Mouse (Mus musculus) 3134 (cell line): Measurements from ENCODE around the gene Cnnm4.
"Not testable (repeated sequence)": the region's sequence is repeated elsewhere in the genome, so short reads cannot be mapped to it uniquely, and the experiment has no call there.

ENCODE experiments used
- DNase-seq: peaks from one replicate; pipeline ENCODE4 v3.0.0-alpha.2; 2011; ENCODE audit warnings: low spot score; ENCODE audit not compliant: insufficient read length; ENCODE audit errors: extremely low read depth

Gene Cnnm4

DNA sequence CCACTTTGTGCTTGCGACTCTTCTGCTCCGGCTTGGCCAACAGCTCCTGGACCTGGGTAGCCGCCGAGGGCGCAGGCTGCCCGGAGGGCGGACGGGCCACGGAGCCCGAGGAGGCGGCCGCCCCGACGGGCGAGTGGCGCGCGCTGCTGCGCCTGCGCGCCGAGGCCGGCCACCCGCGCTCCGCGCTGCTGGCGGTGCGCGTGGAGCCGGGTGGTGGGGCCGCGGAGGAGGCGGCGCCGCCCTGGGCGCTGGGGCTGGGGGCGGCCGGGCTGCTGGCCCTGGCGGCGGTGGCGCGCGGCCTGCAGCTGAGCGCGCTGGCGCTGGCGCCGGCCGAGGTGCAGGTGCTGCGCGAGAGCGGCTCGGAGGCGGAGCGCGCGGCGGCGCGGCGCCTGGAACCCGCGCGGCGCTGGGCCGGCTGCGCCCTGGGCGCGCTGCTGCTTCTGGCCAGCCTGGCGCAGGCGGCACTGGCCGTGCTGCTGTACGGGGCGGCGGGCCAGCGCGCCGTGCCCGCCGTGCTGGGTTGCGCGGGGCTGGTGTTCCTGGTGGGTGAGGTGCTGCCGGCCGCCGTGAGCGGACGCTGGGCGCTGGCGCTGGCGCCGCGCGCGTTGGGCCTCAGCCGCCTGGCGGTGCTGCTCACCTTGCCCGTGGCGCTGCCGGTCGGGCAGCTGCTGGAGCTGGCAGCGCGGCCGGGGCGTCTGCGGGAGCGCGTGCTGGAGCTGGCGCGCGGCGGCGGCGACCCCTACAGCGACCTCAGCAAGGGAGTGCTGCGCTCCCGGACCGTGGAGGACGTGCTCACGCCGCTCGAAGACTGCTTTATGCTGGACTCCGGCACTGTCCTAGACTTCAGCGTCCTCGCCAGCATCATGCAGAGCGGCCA, 40.9 kb downstream of the Cnnm4 start:
- DNase-seq, result peak; percentile 72

DNA sequence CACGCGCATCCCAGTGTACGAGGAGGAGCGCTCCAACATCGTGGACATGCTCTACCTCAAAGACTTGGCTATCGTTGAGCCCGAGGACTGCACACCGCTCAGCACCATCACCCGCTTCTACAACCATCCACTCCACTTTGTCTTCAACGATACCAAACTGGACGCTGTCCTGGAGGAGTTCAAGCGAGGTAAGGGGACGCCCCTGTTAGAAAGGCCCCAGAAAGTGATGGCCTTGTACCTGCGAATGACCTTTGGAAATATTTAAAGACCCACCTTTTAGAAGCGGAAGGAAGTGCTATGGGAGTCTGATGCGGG, 41.5 kb downstream of the Cnnm4 start:
- DNase-seq, result no peak

DNA sequence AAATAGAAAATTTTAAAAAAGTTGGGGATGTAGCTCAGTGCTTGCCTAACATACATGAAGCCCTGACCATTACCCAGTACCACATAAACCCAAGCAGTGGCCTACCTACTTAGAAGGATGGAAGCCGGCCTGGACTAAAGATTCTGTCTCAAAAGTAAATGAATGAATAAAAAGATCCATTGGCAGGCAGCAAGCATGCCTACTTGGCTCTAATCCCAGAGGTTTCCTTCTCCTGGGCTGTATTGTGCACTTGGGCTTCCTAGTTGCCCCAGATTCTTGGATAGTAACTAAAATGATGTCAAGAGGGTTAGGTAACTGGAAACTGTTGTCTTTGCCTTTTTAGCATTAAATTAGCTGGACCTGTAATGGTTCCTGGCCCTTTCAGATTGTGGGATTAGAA, 41.9 kb downstream of the Cnnm4 start:
- DNase-seq, result no peak

DNA sequence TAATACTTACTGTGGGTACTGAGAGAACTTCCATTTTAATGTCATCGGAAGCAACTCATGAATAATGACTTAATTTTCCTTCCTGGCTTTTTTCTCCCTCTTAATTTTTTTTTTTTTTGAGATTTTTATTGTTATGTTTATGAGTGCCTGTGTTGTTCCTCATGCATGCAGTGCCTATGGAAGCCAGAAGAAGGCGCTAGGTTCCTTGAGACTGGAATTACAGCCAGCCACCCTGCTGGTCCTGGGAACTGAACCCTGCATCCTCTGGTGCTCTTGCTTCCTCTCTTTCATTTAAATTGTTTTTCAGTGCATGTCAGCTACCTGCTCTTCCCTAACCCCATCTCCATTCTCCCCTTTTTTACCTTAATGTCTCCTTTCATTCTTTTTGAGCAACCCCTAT, 42.3 kb downstream of the Cnnm4 start:
- DNase-seq, result no peak

DNA sequence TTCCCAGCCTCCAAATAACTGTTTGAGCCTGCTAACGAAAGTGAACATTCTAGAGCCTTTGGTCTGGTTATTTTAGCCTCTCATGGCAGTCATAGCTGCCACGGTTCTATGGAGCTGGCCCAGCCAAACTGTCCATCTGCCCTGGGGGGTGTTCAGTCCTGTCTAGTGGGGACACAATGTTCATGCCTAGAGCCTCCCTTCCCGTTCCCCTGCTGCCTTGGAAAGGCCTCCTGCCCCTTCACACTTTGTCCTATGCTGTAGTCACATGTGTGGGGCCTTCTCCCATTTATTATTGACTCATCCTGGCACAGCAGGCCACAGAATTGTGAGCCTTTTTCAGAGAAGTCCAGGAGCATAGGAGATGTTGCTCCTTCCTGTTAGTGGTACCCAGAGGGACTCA, 46.8 kb downstream of the Cnnm4 start:
- DNase-seq, result no peak

DNA sequence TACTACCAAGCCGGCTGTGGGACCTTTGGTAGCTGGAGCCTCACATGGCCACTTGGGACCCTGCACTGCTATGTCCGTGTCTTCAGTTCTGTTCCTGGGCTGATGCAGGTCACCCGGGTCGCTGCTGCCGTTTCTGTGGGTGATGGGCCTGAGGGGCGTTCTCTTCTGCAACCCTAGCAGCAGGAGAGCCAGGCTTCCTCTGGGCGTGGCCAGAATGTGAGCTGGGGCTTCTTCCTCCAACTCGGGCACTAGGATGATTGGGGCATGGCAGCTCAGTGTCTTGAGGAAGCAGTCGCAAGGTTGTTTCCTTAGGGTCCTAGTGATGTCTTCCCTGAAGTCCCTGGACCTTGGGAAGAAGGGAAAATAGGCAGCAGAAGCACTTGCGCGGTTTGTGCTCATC, 48.2 kb downstream of the Cnnm4 start:
- no peak for DNase-seq

DNA sequence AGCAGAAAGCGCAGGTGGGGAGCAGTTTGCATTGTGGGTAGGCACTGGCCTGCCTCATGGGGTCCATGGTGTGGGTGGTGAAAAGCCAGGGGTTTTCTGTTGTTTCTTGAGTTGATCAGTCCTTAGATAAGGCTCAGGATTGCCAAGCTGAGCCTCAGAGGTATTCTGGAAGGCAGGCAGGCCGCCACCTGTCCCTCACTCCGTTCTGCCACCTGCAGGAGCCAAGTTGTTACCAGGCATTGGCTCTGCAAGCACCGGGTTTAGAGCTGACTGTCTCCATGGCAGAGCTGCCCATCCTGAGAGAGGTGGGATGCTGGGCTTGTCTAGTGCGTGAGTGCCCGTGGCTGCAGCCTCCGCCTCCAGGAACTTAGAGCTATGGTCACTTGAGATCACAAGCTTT, 50.8 kb downstream of the Cnnm4 start:
- no peak for DNase-seq

DNA sequence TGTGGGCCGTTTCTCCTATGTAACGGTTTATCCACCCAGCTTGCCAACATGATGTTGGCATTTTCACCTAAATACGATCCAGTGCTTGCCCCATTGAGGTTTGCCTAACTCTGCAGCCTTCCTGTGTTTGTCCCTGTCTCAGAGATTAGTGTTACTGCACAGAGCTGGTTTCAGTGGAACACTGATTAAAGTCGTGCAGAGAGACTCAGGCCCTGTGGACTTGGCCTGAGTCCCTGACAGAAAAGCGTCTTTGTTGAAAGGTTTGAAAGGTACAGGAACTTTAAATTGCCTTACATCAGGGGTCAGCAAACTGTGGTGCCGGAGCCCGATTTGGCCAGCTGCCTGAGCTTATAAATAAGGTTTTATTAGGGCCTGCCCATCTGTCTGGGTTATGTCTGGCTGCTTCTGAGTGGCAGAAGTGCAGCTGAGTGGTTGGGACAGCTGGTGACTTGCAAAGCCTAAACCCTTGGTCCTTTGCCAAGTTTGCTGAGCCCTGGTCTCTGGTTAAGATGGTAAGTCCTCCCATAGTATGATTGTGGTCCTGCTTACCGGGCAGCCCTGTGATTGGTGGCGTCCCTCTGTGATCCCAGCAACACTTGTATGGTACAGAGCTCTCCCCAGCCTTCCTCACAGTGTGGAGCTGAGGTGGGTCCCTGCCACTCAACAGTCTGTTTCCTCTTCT, 52.1 kb downstream of the Cnnm4 start:
- no peak for DNase-seq

DNA sequence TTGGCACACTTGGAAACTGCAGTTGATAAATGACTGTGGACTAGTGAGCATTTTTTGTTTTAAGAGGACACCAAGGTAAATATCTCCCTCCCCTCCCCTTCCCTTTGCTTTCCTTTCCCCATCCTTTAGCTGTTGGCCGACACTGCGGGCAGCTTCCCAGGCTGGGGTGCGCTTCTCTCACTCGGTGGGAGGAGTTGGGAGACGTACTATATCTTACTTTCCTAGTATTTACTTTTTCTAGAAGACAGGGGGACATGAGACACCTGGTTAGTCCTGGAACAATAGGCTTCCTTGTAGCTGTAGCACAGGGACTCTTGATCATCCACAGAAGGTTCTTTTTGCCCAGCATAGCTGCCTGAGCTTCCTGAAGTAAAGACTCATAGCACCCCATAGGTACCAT, 52.6 kb downstream of the Cnnm4 start:
- DNase-seq, result no peak

DNA sequence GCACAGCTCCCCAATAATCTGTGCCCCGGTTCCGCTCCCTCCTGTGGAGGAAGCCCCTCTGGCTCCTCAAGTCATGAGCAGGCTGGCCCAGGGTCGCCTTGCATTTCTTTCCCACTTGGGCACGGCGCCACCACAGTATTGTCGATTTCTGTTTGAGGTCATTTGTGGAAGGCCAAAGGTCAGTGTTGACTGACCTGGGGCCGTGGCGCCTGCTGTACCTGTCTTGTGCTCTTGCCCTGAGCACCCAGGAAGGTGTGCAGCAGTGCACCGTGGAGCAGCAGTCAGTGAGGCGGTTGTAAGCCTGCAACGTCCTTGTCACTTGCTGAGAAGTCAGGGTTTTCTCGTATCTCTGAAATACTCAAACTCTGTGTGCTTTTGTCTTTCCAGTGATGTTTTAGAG, 54.4 kb downstream of the Cnnm4 start:
- DNase-seq, result no peak

DNA sequence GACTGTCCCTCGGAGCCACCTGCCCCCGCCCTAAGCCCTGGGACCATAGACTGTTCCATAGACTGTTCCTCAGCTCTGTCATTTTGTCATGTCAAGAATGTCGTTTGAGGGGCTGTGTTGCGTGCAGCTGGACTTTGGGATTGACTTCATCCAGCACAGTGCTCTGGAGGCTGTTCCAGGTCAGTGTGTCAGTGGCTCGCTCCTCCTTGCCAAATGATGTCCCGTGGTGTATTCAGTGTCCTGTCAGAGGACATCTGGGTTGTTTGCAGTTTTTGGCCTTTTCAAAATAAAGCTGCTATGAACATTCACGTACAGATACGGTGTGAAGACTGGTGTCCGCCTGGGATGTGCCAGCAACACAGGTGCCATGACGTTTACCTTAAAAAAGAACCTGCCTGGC, 55.5 kb downstream of the Cnnm4 start:
- no peak for DNase-seq

DNA sequence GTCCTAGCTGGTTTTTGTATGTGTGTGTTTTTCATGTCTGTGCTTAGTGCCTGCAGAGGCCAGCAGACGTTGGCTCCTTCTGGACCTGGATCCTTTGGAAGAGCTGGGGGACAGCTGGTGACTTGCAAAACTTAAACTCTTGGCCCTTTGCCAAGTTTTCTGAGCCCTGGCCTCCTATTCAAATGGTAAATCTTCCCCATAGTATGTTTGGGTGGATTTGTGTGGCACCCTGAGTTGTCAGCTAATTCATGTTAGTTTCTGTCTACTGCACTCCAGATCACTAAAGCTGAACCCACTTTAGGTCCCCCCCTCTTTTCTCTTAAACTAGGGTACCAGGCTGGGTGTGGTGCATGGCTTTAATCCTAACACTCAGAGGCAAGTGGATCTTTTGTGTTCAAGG, 56.9 kb downstream of the Cnnm4 start:
- DNase-seq, result no peak

DNA sequence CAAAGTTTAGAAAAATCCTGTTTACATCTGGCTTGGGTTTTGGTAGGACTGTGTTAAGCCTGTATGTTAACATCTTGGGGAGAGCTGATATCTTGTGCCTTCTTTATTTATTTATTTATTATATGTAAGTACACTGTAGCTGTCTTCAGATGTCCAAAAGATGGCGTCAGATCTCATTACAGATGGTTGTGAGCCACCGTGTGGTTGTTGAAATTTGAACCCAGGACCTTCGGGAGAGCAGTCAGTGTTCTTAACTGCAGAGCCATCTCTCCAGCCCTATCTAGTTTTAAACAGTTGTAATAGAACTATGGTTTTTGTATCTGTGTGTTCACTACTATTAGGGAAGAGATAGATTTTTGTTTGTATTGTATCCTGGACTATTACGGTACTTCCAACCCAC, 57.9 kb downstream of the Cnnm4 start:
- no peak for DNase-seq

DNA sequence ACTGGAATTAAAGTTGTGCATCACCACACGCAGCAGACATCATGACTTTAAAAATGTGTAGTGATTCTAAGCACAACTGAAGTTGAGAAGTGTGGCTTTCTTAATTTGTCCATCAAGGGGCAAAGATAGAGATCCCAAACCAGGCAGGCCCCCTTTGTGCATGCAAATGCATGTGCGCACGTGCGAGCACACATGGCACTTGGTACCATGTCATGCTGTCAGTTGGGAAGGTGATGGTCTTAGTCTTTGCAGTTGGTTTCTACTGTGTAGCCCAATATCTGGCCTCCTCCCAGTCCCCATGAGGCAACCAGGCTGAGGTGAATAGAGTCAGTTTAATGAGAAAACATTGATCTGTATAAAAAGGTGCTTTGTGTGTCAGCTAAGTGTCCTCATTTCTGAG, 58.5 kb downstream of the Cnnm4 start:
- no peak for DNase-seq

DNA sequence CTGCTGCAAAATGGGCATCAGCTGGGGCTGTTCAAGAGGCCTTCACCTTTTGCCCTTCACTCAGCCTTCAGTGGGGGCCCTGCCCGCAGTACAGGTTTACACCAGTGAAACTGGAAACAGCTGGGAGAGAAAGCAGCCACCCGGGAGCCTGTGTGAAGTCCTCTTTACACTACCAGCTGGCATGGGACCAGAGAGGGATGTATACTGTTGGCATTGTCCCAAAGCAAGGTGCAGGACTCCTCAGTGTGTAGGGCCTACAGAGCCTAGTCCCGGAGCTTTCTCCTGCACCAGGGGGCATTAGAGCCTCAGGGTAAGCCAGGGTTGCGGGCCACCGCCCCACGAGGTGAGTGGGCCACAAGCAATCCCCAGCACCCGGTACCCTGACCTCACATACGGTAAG, 59.1 kb downstream of the Cnnm4 start:
- DNase-seq, result no peak

DNA sequence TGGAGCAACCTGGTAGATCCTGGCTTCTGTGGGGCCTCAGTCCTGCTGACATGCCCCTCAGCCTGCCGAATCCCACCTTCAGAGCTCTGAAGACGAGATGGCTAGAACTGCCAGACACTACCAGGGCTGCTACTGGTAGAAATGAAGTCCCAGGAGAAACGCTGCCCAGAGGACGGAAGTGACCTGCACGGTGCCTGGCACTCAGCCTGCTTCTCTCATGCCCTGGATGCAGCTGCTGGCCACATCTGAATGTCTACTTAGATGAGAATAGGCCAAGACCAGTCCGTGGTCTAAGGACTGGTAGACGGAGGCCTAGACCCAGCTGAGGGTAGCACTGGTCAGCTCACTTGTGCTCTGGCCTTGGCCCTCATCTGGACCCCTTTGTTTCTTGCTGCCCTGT, 59.5 kb downstream of the Cnnm4 start:
- DNase-seq, result no peak

DNA sequence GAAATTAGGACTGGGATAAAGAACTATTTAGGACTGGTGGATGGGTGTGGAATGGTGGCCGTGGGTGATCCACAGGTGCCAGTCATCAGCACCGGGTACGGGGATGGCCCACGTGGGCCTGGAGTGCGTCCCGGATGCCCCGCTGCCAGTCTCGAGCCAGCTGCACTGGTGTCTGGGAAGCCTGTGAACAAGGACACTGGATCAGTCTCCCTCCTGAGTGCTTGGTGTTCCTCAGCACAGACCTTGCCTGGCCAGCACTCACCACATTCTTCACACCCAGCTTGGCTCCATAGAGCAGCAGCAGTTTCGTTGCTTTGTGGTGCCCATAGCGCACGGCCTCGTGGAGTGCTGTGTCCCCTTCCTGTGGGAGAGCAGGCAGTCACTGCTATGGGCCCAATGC, 60.0 kb downstream of the Cnnm4 start:
- no peak for DNase-seq

DNA sequence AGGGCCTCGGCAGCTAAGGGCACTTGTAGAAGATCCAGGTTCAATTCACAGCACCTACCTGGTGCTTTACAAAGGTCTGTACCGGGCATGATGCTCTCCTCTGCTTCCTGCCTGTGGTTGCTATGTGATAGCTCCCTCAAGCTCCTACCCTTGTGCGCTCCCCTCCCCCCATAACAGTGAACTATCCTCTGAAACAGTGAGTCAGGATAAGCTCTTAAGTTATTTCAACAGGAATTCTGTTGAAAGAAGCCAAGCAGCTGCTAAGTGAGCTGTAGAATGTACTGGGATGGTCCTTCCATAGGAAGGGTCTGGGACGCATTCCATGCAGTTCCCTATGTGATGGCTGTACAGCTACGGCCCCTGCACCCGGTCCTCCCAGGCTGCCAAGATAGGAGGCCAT, 62.1 kb downstream of the Cnnm4 start:
- DNase-seq, result no peak

DNA sequence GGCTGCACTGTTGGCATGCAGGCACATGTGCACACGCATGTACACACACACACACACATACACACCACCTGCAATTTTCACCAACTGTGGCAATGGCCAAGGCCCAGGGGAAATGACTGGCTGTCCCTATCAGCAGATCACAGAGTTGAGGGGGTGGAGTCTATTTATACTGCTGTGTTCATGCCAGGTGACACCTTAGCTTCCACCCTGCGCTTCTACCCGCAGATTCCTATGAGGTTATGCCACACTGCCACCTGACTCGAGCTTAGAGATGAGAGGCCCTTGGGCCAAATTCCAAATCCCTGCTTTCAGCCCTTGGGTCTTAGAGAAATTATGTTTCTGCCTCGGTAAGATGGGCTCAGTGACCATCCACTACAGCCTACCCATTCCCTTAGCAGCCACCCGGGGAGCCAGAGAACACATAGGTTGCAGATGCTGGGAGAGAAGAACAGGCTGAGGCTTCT, 63.2 kb downstream of the Cnnm4 start:
- no peak for DNase-seq

DNA sequence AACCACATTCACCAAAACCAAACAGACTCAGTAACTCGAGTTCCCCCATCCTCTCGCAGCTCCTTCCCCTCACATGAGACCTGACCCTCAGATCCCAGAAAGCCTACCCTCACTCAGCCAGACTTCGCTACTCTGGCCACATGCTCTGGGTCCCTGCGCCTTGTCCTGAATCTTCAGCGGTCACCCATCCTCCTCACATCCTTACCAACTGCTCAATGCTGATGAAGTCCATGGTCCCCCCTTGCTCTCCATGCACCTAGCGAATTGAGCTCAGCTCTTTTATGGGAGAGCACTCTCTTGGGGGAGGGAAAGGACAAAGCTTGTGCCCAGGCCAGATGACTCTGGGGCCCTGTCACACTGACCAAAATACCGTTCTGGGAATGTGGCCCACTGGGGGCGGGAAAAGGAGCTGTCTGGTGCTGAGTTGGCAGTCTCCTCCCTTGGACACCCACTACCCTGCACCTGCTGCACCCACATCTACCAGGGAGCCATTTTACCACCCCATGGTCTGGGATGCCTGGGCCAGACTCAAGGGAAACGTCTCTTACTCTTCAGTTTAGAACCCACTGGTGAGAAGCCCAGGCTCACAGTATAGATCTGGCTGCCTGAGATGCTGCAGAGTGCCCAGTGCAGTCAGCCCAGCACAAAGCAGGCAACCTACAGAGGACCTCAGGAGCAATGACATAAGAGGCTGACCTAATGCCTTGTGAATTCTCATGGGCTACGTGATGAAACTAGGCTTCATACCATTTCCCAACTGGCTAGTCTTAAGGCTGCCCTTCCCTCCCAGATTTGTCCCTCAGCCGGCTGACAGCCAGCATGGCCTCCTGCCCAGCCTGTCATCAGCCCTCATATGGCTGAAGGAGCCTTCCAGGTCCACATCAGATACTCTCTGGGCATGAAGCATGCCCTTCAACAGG, 64.3 kb downstream of the Cnnm4 start:
- no peak for DNase-seq

DNA sequence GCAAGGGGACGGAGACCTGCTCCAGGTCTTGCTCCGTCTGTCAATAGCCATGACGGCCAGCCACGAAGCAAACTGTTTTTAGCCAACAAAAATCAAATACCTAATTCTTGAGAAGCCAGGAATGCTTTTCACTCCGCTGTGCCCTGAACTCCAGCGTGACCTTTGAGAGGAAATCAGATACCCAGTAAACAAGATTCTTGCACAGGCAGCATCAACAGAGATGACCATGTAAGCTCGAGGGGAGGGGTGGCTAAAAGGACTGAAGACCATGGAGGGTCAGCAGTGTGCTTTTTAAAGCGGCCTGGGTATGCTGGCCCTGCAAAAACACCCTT, 64.9 kb downstream of the Cnnm4 start:
- DNase-seq, result no peak

DNA sequence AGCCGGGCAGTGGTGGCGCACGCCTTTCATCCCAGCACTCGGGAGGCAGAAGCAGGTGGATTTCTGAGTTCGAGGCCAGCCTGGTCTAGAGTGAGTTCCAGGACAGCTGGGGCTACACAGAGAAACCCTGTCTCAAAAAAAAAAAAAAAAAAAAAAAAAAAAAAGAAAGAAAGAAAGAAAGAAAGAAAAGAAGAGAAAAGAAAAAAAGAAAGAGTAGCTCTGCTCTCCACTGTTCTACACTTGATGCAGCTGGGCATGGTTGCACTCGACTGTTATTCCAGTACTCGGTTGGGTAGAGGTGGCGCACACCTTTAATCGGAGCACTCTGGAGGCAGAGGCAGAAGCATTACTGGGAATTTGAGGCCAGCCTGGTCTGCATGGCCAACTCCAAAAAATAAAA, 65.4 kb downstream of the Cnnm4 start, which contains the start of gene Ankrd23:
TSS of gene Ankrd23 (minus strand) at position 101 of the 400 bp plus-strand sequence.
- not testable (repeated sequence) for DNase-seq
